Mouse (Mus musculus) heart, postnatal 0 days (tissue): ENCODE measurements around the gene Olfr693.

Source experiments
- CTCF ChIP-seq: IDR thresholded peaks from 2 replicates; pipeline ENCODE4 v1.5.1; 2016; ENCODE audit warnings: antibody characterized with exemption, control low read depth, low read depth
- EP300 ChIP-seq: IDR thresholded peaks from 2 replicates; pipeline ENCODE4 v1.6.1; 2016; ENCODE audit warnings: antibody characterized with exemption, low read depth

DNA sequence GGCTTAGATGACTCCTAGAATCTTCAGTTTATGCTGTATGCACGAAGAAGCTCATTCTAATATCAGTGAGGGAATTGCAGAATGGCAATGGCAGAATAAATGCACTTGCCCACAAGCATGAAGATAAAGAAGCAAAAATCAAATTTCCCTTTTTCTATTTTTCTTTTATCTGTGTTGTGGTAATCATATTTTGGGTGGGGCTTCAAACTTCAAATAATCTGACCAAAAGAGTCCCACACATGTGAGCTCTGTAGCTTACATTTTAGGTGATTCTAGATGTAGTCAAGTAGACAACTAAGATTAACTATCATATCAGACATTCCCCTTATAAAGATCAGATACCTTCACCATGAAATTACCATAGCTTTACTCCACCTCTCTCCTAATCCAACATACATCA, 30.6 kb downstream of the Olfr693 start:
- TF ChIP-seq CTCF = no peak
- no peak for TF ChIP-seq EP300
